Mouse (Mus musculus) CD4-positive, CD25-positive, alpha-beta regulatory T cell, adult 4 months (primary cell): ENCODE measurements around the gene Spam1. TPM values are rescaled to one million over a fixed set of nuclear protein-coding genes. Genes with fewer than 3 reads are reported as not detected.

Source experiments
- ATAC-seq: one replicate; pipeline ENCODE4 v1.8.0; 2017
- polyA plus RNA-seq, 2 experiments: library from polyadenylated mRNA; unstranded; fragments of 100-300 nt; shearing (Covaris generic); gene quantifications; one replicate each; pipeline ENCODE4 v1.2.1; 2017

Spam1 gene
- polyA plus RNA-seq = not detected

DNA sequence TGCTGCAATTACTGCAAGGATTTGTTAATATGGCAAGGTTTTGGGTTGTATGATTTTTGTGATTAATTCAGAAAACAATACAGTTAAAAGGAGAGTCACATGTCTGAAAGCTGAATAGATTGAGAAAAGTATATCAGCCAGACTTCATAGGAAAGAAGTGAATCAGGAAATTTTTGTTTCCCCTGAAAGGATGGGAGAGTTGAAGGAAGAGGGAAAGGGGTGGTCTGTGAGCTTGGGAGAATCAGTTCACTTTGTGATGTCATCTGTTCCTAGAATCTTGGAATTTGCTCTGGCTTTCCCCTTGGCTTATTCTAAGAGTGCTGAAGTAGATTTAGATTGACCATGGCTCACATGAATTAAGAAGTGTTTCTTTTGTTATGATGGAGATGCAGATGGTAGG, at the start of gene Spam1:
Spam1 (plus strand) TSS at position 301 of the 400 bp plus-strand sequence.
- no peak for ATAC-seq

DNA sequence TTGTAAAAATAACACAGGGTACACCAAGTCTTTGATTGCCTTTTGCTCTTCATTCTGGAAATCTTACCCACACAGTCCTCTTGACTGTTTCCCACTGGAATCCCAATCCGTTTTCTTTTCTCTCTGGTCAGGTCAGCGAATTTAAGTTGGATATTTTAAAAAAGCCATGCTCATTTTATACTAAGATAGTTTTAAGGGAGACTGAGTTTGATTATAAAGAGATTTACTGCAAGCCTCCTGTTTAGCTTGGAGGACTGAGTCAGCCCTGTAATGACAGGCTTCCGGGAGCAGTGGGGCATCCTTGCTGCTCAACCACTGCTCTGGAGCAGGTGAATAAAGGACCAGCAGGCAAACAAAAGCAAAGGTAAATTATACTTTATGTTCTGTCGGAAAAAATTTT, 43.0 kb upstream of the Spam1 start, which contains the start of gene Hyal4:
Hyal4 (plus strand) TSS at position 301 of the 400 bp plus-strand sequence.
- ATAC-seq = no peak

DNA sequence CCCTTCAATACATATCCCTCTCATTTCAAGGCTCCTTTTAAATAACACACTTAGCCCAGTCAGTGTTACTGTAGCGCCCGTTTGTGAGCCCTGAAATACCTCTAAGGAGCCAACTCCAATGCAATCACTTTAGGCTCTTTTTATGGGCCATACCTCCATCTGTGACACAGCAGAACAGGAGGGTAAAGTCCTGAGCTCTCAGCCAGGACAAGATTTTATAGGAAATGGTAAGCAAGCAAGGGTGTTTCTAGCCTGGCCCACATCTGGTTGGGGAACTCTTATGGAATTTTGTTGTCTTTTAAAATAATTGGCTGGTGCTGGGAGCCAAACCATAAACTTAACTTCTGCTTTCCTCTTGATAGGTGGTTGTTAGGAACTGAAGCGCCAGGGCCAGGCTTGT, 31.7 kb upstream of the Spam1 start:
- no peak for ATAC-seq

DNA sequence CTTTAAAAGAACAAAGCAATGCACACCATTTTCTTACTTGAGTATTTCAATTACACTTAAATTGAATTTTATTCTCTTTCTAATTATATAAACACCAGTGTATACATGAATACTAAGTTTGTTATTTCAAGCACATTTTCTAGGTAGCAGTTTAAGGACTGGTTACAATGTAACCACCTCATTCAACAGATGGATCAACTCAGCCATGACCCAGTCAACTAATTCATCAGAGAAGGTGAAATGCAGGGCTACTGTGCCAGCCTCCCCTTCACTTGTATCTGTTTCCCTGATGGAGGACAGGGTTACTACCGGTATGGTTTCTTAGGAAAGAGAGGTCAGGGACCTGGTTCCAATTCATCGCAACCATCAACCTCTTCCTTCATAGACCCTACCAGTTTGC, 24.7 kb upstream of the Spam1 start:
- no peak for ATAC-seq

DNA sequence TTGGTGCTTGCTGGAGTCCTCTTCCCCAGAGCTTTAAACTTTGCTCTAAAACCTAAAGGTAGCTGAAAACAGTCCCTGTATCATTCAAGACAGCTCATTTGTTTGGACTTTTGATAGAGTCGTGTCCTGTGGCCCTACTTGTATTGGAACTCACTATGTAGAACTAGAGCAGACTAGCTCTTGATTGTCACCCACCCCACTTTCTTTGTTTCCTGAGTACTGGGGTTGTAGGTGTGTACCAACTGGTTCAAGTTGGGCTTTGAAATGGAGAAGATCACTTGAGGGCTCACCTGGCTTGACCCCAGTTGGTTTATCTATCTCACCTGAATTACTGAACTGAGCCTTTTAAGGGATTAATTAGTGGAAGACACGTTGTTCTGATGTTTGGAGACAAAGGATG, 11.8 kb upstream of the Spam1 start:
- ATAC-seq = no peak

DNA sequence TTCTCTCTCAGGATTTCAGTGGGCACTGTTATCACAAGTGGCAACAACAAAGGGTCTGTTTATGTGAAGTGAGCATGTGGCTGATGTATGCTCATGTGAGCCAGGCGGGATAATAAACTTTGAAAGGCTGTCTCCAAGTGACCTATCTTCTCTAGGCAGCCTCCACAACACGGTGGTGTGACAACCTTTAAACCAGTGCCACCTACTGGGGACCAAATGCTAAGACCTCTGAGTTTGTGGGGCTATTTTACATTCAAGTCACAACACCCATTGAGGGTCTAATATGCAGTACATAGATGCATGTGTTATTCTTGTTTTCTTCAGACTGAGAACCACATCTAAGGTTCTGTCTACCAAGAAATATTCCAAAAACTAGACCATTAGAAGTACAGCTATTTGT, 31.1 kb downstream of the Spam1 start:
- no peak for ATAC-seq

Other genes starting within 250 kb of the Spam1 start
- not detected for gene Lmod2, start 193.4 kb upstream of the Spam1 start, polyA plus RNA-seq
- gene Wasl, start 126.2 kb upstream of the Spam1 start, polyA plus RNA-seq = 10 to 100 TPM; 11.3 to 15.0 TPM
- gene Hyal6, start 57.9 kb upstream of the Spam1 start, polyA plus RNA-seq = not detected
- gene Hyal4, start 42.9 kb upstream of the Spam1 start, polyA plus RNA-seq = under 1 TPM in 1 of 2 experiments, not detected in 1; 0.09 TPM
- gene Hyal5, start 66.8 kb downstream of the Spam1 start, polyA plus RNA-seq = not detected
- not detected for gene Tmem229a, start 165.1 kb downstream of the Spam1 start, polyA plus RNA-seq